Mouse (Mus musculus) kidney, postnatal 0 days (tissue): ENCODE data around the gene Snrnp35. TPM values are rescaled to one million over a fixed set of nuclear protein-coding genes. Genes with fewer than 3 reads are reported as not detected.
"Not testable (repeated sequence)": the region's sequence is repeated elsewhere in the genome, so short reads cannot be mapped to it uniquely, and the experiment has no call there.

Source experiments
- ATAC-seq: fragments of 200-750 bp; cut with Nextera tagmentation; replicated peaks from 2 replicates; pipeline ENCODE4 v1.8.0; 2017; ENCODE audit warnings: low read depth, moderate number of reproducible peaks, moderate TSS enrichment, moderate library complexity; ENCODE audit not compliant: low FRiP score
- DNase-seq: peaks from one replicate; pipeline ENCODE4 v3.0.0-alpha.2; 2016; ENCODE audit warnings: low spot score
- H3K27ac ChIP-seq: fragments of 300-500 bp; sonication (generic); 2 replicates; pipeline ENCODE4 v1.5.1; 2014; ENCODE audit warnings: mild to moderate bottlenecking
- H3K27me3 ChIP-seq: fragments of 300-500 bp; sonication (generic); 2 replicates; pipeline ENCODE4 v1.6.1; 2014; ENCODE audit warnings: low read length, mixed read lengths; ENCODE audit not compliant: insufficient read depth
- H3K36me3 ChIP-seq: fragments of 300-500 bp; sonication (generic); 2 replicates; pipeline ENCODE4 v1.6.1; 2014; ENCODE audit warnings: low read length, mixed read lengths; ENCODE audit not compliant: insufficient read depth
- H3K4me1 ChIP-seq: fragments of 300-500 bp; sonication (generic); replicated peaks from 2 replicates; pipeline ENCODE4 v1.6.1; 2014; ENCODE audit warnings: antibody characterized with exemption, low read length, mixed read lengths; ENCODE audit not compliant: insufficient read depth
- H3K4me2 ChIP-seq: fragments of 300-500 bp; sonication (generic); 2 replicates; pipeline ENCODE4 v1.6.1; 2014; ENCODE audit warnings: mild to moderate bottlenecking, low read length, moderate library complexity, mixed read lengths
- H3K4me3 ChIP-seq: fragments of 300-500 bp; sonication (generic); replicated peaks from 2 replicates; pipeline ENCODE4 v1.5.1; 2014; ENCODE audit warnings: low read depth, low read length
- H3K9ac ChIP-seq: fragments of 300-500 bp; sonication (generic); 2 replicates; pipeline ENCODE4 v1.6.1; 2014; ENCODE audit warnings: low read depth, low read length
- H3K9me3 ChIP-seq: fragments of 300-500 bp; sonication (generic); replicated peaks from 2 replicates; pipeline ENCODE4 v1.6.1; 2016; ENCODE audit warnings: low read length, inconsistent platforms, mixed read lengths
- CTCF ChIP-seq: IDR thresholded peaks from 2 replicates; pipeline ENCODE4 v1.5.1; 2016; ENCODE audit warnings: antibody characterized with exemption, low read depth, mild to moderate bottlenecking, moderate library complexity
- WGBS: fragments of 180-500 bp; shearing (Covaris S2); extraction: QIAGEN DNeasy Blood & Tissue Kit; methylation state at CpG from one replicate; pipeline ENCODE4 v1.1.7; 2014; 5-methylcytosine and 5-hydroxymethylcytosine counted together
- polyA plus RNA-seq: library from polyadenylated mRNA; unstranded; fragments of >200 nt; fragmentation: Nextera tagmentation; extraction: Ambion mirVana; gene quantifications from 2 replicates; pipeline ENCODE4 v1.2.1, GENCODE M21; 2015

Snrnp35 gene
- polyA plus RNA-seq, 1 experiment from 2014 or later, result 17.1 TPM

DNA sequence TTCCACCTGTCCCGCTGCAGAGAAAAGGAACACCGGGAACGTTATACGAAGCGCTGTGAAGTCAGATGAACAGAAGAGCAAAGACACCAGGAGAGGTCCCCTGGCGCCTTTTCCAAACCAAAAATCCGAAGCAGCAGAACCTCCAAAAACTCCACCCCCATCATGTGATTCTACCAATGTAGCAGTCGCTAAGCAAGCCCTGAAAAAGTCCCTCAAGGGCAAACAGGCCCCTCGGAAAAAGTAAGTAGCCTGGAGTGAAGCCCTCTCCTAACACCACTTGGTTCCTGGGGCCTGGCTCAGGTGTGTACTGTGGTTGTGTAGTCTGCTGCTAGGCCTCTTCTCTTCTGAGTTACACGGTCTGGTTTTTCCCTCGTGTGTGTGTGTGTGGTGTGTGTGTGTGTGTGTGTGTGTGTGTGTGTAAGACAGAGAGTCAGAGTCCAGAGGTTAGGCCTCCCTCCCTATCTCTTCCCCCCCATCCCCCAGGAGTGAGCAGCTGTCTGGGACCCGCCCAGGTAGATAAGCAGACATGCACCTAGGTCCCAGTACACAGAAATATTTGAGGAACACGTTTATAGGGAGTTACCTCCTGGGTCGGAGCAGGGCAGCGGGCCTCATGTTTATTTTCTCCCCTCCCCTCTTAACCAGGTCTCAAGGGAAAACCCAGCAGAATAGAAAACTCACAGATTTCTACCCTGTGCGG is 32.1 kb upstream of the Snrnp35 start:
- Histone ChIP-seq H3K27ac (no peak overlapping the region), H3K9me3 (no peaks in the 10 kb centered on the region), H3K36me3 (peaks cover 52% of the 10 kb centered on the region), H3K27me3 (no peaks in the 10 kb centered on the region), H3K4me3 (no peak overlapping the region), H3K4me1 (no peaks in the 10 kb centered on the region; the same call in 1 of the 2 replicates), H3K4me2 (no peak overlapping the region), H3K9ac (no peak overlapping the region)
- DNase-seq (no peak), ATAC-seq (no peak)
- WGBS, result 73% methylated on average over 16 of the region's 16 CpGs
- TF ChIP-seq CTCF, result no peak

DNA sequence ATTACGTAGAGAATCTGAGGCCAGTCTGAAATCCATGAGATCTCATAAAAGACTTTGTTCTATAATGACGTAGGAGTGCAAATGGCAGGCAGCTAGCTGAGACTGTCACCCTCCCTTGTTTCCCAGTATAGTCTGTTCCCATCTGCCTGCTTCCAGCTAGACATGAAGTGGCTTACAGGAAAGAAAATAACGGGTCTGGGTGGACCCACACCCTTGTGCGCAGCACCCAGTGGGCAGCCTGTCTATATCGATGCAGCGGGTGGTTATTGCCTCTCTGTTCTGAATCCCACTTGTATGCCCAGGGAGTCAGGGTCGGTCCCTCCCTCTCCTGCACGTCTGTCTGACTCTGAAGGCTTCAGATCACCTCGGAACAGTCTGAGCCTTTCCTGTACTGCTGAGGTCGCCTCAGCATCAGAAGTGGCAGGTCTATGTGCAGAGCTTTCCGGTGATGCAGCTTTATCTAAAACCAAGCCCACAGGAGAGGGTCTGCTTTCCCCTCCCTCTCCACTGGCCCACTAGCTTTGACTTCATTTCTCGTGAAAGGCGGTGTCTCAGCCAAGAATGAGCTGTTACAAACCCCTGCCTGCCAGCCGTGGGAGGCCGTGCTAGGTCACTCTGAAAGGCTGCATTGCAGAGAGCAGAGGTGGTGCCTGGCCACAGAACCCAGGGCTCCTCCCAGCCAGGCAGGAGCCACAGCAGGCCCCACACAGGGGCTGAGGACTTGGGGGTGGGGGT is 30.3 kb upstream of the Snrnp35 start:
- peaks cover 66% of the 10 kb centered on the region for H3K36me3 ChIP-seq
- ATAC-seq, result no peak

GRCm38 (mm10) chr5:124453339-124454081 is 29.4 kb upstream of the Snrnp35 start:
- Histone ChIP-seq H3K36me3 (peaks cover 67% of the 10 kb centered on the region), H3K4me2 (no peak overlapping the region), H3K27me3 (no peaks in the 10 kb centered on the region), H3K4me3 (no peak overlapping the region), H3K27ac (peak overlapping the region; percentile 64), H3K4me1 (no peaks in the 10 kb centered on the region; the same call in 1 of the 2 replicates), H3K9me3 (no peaks in the 10 kb centered on the region), H3K9ac (no peak overlapping the region)
- no peak for TF ChIP-seq CTCF
- DNase-seq (no peak), ATAC-seq (peak; percentile 69)
- WGBS, result 84% methylated on average over 13 of the region's 13 CpGs

More for the DNA sequence above, 30.3 kb upstream of the Snrnp35 start:
- Histone ChIP-seq H3K9me3 (no peaks in the 10 kb centered on the region), H3K27ac (peak overlapping the region; percentile 64), H3K4me1 (no peaks in the 10 kb centered on the region; the same call in 1 of the 2 replicates), H3K9ac (no peak overlapping the region), H3K4me3 (no peak overlapping the region), H3K27me3 (no peaks in the 10 kb centered on the region), H3K4me2 (no peak overlapping the region)
- no peak for TF ChIP-seq CTCF
- no peak for DNase-seq
- WGBS, result 74% methylated on average over 15 of the region's 15 CpGs

DNA sequence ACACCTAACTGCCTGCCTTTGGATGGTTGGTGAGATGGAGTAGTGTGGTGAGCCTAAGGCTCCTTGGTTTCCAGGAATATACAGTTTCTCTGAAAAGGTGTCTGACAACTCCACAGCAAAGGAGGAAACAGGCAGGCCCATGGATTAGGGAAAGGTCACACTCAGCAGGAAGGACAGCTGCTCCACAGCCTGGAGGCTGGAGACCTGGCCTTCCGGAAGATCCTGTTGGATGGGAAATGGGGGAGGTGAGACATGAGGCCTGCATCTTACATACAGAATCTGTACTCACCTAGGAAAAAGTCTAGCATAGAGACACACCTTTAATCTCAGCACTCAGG is 28.9 kb upstream of the Snrnp35 start:
- peaks cover 69% of the 10 kb centered on the region for H3K36me3 ChIP-seq
- H3K27me3 ChIP-seq, result no peaks in the 10 kb centered on the region
- H3K9me3 ChIP-seq, result no peaks in the 10 kb centered on the region
- 70% methylated on average over 1 of the region's 1 CpGs for WGBS
- ATAC-seq, result no peak
- no peak overlapping the region for H3K4me3 ChIP-seq
- no peak for DNase-seq
- H3K9ac ChIP-seq, result no peak overlapping the region
- H3K27ac ChIP-seq, result peak overlapping the region; percentile 63; the same call in 1 of the 2 replicates
- no peak for TF ChIP-seq CTCF
- no peaks in the 10 kb centered on the region; the same call in 1 of the 2 replicates for H3K4me1 ChIP-seq
- no peak overlapping the region for H3K4me2 ChIP-seq

- Histone ChIP-seq H3K36me3 (peaks cover 51% of the 10 kb centered on the region), H3K27me3 (no peaks in the 10 kb centered on the region), H3K27ac (no peak overlapping the region), H3K9ac (no peak overlapping the region), H3K4me3 (no peak overlapping the region), H3K4me2 (no peak overlapping the region), H3K9me3 (no peaks in the 10 kb centered on the region), H3K4me1 (no peaks in the 10 kb centered on the region; the same call in 1 of the 2 replicates)
- WGBS, result 91% methylated on average over 6 of the region's 6 CpGs
- TF ChIP-seq CTCF, result no peak
- no peak for DNase-seq
- no peak for ATAC-seq
Measured at GRCm38 (mm10) chr5:124456762-124457161, 26.2 kb upstream of the Snrnp35 start.

DNA sequence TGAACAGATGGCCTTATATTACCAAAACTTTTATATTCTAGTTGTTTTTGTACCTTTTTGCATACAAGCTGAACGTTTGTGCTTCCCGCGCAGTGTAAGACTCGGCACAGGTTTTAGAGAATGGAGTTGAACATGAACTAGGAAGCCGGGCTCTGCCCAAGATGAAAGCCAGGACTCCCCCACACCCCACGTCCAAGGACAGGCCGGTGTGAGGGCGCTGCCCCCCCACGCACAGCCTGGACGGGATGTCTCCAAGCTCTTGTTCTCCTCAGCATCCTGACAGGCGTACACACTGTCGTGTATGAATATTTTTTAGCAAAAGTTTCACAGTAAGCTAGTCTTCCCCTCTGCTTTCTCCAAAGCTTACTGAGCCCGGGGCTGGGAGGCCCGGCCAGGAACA is 22.0 kb upstream of the Snrnp35 start:
- not testable (repeated sequence) for H3K4me1 ChIP-seq, H3K9ac ChIP-seq, H3K27ac ChIP-seq, H3K27me3 ChIP-seq, H3K4me3 ChIP-seq, H3K4me2 ChIP-seq, DNase-seq, ATAC-seq, H3K9me3 ChIP-seq
- peaks cover 45% of the 10 kb centered on the region for H3K36me3 ChIP-seq
- 86% methylated on average over 14 of the region's 14 CpGs for WGBS
